Mouse (Mus musculus): ENCODE data around the gene Cfap97d2.

DNA sequence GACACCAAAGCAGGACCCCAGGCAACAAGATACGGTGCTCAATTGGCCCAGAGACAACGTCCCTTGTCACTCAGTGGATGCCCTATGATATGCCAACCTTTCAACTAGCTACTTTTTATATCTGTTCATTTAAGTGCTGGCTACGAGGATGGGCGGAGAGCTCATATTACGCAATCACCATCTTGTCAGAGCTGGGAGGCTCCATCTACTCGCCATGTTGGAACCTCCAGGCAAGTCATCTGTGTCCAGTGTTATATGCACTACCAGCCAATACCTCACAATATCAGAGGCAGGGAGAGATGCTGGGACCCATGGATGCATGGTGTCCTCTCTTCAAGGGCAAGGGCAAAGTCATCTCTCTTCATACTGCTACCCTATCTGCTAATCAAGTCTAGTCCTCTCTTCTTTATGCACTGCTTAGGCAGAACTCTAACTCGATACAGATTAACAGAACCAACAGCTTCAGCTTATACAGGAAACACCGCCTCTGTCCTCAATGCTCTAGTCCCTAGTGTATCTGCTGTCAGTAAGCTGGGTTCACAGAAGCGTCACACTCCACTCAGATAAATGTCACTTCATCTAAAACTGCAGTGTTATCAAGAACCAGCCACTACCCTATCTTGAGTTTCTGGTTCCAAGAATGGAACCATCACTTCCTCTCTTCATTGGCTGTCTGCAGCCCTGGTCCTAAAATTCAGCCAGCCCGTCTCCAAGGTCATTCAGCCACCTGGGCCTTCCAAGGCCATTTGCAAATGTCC is 34.3 kb upstream of the Cfap97d2 start:
- no peak for TF ChIP-seq CTCF (IDR thresholded peaks at IDR 0.05; ENCODE audit: extremely low read depth, insufficient read depth, insufficient read length, insufficient replicate concordance)
- no peak for TF ChIP-seq POLR2A (IDR thresholded peaks at IDR 0.05; ENCODE audit: low read depth, low read length)
